21 mouse cellular contexts compared by ENCODE assay signal in the genomic region with DNA sequence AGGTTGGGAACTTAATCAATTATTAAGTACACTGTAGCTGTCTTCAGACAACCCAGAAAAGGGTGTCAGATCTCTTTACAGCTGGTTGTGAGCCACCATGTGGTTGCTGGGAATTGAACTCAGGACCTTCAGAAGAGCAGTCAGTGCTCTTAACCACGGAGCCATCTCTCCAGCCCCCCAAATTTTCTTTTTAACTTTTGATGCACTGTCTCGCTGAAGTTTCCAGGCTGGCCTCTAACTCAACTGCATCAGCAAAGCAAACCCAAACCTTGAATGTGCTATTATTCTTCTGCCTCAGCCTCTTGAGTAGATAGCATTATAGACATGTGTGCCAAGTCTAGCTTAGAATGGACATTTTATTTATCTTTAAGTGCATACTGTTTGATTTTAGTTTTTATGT. TPM values are rescaled to one million over a fixed set of nuclear protein-coding genes. Genes with fewer than 3 reads are reported as not detected.
"Had no signal": no experiment of that assay in that cellular context is flagged by ENCODE, and none has a peak within 500 bp of the region (broad histone marks: within the 10 kb centered on the region; RNA-seq: fewer than 3 reads in every experiment).

No protein-coding gene starts in this region.

- H3K9me3 ChIP-seq: limb, embryonic 15.5 days; midbrain, embryonic 15.5 days; neural tube, embryonic 12.5 days; stomach, embryonic 15.5 days had no signal

- H3K9ac ChIP-seq: limb, embryonic 15.5 days; lung, embryonic 14.5 days; midbrain, embryonic 15.5 days; neural tube, embryonic 12.5 days; stomach, embryonic 15.5 days had no signal

- DNase-seq: kidney, adult 9 months; kidney, postnatal 36 days; layer of hippocampus, adult 9-11 months; layer of hippocampus, postnatal 36 days; lung, embryonic 14.5 days; lung, postnatal 10 days; lung, postnatal 4 days; retina, postnatal 1 day; right cerebral cortex, postnatal 4 days; spleen, adult 18-20 months; thymus, postnatal 36 days had no signal

- ATAC-seq: midbrain, embryonic 15.5 days had no signal

- H3K4me3 ChIP-seq: limb, embryonic 15.5 days; midbrain, embryonic 15.5 days; neural tube, embryonic 12.5 days; stomach, embryonic 15.5 days had no signal

- H3K27me3 ChIP-seq: limb, embryonic 15.5 days; midbrain, embryonic 15.5 days; stomach, embryonic 15.5 days had no signal

- H3K36me3 ChIP-seq: limb, embryonic 15.5 days; midbrain, embryonic 15.5 days; neural tube, embryonic 12.5 days; stomach, embryonic 15.5 days had no signal

- H3K4me2 ChIP-seq: limb, embryonic 15.5 days; lung, embryonic 14.5 days; midbrain, embryonic 11.5 days; midbrain, embryonic 15.5 days; neural tube, embryonic 12.5 days; stomach, embryonic 15.5 days had no signal

- H3K27ac ChIP-seq: kidney, postnatal 0 days; limb, embryonic 15.5 days; midbrain, embryonic 15.5 days; neural tube, embryonic 12.5 days; stomach, embryonic 15.5 days had no signal

RNA-seq across cellular contexts. Expression of a gene that starts 3.9 kb away (rescaled TPM):
- total RNA-seq: monocyte, adult 5-6 weeks had no signal

RNA-seq across cellular contexts. Expression of a gene that starts 28.7 kb away (rescaled TPM):
- total RNA-seq: megakaryocyte, adult 5-6 weeks; monocyte, adult 5-6 weeks; neutrophil, adult 5-6 weeks had no signal
- polyA plus RNA-seq: lung, embryonic 14.5 days; thymus, postnatal 0 days had no signal

RNA-seq across cellular contexts. Expression of a gene that starts 50.1 kb away (rescaled TPM):
- total RNA-seq: monocyte, adult 5-6 weeks had no signal
